Mouse (Mus musculus) heart, postnatal 0 days (tissue): ENCODE data around the gene Pex19.

Experiments
- CTCF ChIP-seq: IDR thresholded peaks from 2 replicates; pipeline ENCODE4 v1.5.1; 2016; ENCODE audit warnings: antibody characterized with exemption, control low read depth, low read depth
- EP300 ChIP-seq: IDR thresholded peaks from 2 replicates; pipeline ENCODE4 v1.6.1; 2016; ENCODE audit warnings: antibody characterized with exemption, low read depth

DNA sequence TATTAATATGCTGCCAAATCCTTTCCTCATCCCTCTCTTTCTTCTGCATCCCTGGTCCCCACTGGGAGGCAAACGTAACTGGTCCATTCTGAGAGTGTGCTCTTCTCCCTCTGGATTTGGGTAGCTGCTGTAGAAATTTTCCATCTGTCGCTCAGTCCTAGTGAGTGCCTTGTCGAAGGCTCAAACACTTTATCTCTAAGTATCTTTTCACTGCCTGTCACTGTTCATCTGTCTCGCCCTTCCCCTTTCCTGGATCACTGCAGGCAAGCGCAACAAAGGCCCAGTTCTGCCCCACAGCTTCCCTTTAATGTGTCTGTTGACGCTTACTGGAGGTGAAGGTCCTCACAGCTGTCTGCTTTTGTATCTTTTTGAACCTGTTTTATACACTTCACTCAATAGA is 31.4 kb upstream of the Pex19 start:
- TF ChIP-seq EP300 (no peak), CTCF (no peak)
